Mouse (Mus musculus): ENCODE measurements at regions not wholly inside any gene's neighbourhood (a gene's known extent, or its start where the extent isn't known, plus 50 kb on each side); places are given as distances from the start of the nearest gene placed in this dataset.

DNA sequence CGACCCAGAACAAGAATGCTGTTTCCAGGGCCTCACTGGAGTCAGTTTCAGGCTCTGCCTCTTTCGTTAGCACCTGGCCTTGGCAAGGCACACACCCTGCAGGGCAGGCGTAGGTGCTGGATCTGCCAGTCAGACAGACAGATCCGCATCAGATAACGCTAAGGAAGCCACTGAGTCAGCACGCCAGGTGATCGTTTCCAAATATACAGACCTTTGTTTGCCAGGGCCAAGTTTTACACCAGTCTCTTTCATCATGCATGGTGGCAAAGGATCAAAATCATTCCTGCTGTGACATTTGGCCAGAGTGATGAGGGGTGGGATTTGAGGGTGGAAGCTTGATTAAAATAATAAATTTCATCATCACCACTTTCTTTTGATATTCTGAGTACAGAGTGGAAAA is 411.0 kb downstream of the Ofcc1 start:
- no peak for TF ChIP-seq ELF1 (IDR thresholded peaks at IDR 0.05; ENCODE audit: low read depth, low read length)
- TF ChIP-seq TCF12 (IDR thresholded peaks at IDR 0.05; ENCODE audit: low read depth, low read length) = no peak
- TF ChIP-seq SMC3 (IDR thresholded peaks at IDR 0.05; ENCODE audit: low read depth, low read length) = no peak
- TF ChIP-seq TBP (IDR thresholded peaks at IDR 0.05; ENCODE audit: low read depth, low read length) = no peak
- TF ChIP-seq TAL1 (IDR thresholded peaks at IDR 0.05; ENCODE audit: low read length) = no peak
- no peak for TF ChIP-seq MEF2A (IDR thresholded peaks at IDR 0.05; ENCODE audit: extremely low read depth, insufficient replicate concordance, low read depth, low read length, poor library complexity, severe bottlenecking)
- TF ChIP-seq MXI1 (IDR thresholded peaks at IDR 0.05; ENCODE audit: low read depth, low read length) = no peak
- TF ChIP-seq HCFC1 (IDR thresholded peaks at IDR 0.05; ENCODE audit: low read depth, low read length) = no peak
- TF ChIP-seq RCOR1 (IDR thresholded peaks at IDR 0.05; ENCODE audit: low read depth, low read length) = no peak
- TF ChIP-seq ETS1 (IDR thresholded peaks at IDR 0.05; ENCODE audit: low read depth, low read length) = no peak
- no peak for TF ChIP-seq MYB (IDR thresholded peaks at IDR 0.05; ENCODE audit: low read depth, low read length)
- TF ChIP-seq POLR2AphosphoS5 (IDR thresholded peaks at IDR 0.05; ENCODE audit: borderline replicate concordance, low read depth, low read length) = no peak
- no peak for TF ChIP-seq CHD1 (IDR thresholded peaks at IDR 0.05; ENCODE audit: low read depth, low read length)
- TF ChIP-seq ZNF384 (IDR thresholded peaks at IDR 0.05; ENCODE audit: low read depth, low read length) = no peak

DNA sequence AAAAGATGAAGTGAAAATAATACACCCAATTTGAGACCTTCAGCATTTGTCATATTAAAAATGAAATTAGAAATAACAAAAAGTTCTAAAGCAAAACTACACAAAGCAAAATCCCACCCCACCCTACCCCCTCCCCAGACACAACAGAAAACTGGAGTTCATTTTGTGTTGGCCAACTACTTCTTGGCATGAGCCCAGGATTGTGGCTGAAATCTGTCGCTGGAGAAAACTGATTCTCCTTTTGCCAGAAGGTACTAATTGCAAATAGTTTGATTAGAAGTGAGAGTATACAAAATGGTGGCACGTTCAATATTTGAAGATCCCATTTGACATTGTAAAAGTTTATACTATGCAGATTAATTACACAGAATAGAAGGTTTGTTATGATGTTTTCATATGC is 426.0 kb downstream of the Ofcc1 start:
- Histone ChIP-seq H3K36me3 (ENCODE audit: control insufficient read depth in 1 of 2, insufficient read depth in 2 of 2, low read length in 2 of 2) (no peaks in the 10 kb centered on the region), H3K4me1 (ENCODE audit: control insufficient read depth in 1 of 2, insufficient read depth in 2 of 2, low read length in 2 of 2) (no peaks in the 10 kb centered on the region), H3K4me3 (ENCODE audit: control insufficient read depth in 1 of 2, insufficient read depth in 1 of 2, low read depth in 2 of 2, low read length in 2 of 2) (no peak overlapping the region), H3K27me3 (ENCODE audit: control insufficient read depth in 1 of 2, insufficient read depth in 2 of 2, low read length in 2 of 2) (no peaks in the 10 kb centered on the region), H3K9me3 (replicated peaks; ENCODE audit: insufficient read depth, low read length) (no peaks in the 10 kb centered on the region), H3K79me2 (ENCODE audit: control insufficient read depth, insufficient read depth, low read length, poor library complexity) (no peaks in the 10 kb centered on the region), H3K9ac (ENCODE audit: control insufficient read depth, low read depth, low read length, poor library complexity, severe bottlenecking) (no peak overlapping the region), H3K27ac (ENCODE audit: control insufficient read depth, low read depth, low read length) (no peak overlapping the region)
- no peak for TF ChIP-seq ZNF384 (IDR thresholded peaks at IDR 0.05; ENCODE audit: low read depth, low read length)
- TF ChIP-seq TCF12 (IDR thresholded peaks at IDR 0.05; ENCODE audit: low read depth, low read length) = no peak
- no peak for TF ChIP-seq E2F4 (IDR thresholded peaks at IDR 0.05; ENCODE audit: borderline replicate concordance, low read depth, low read length)
- no peak for TF ChIP-seq NELFE (IDR thresholded peaks at IDR 0.05; ENCODE audit: low read depth, low read length)
- no peak for TF ChIP-seq USF2 (IDR thresholded peaks at IDR 0.05; ENCODE audit: borderline replicate concordance in 1 of 2, insufficient read depth in 1 of 2, low read depth in 1 of 2, low read length in 2 of 2)
- no peak for TF ChIP-seq MEF2A (IDR thresholded peaks at IDR 0.05; ENCODE audit: extremely low read depth, insufficient replicate concordance, low read depth, low read length, poor library complexity, severe bottlenecking)
- no peak for TF ChIP-seq CHD2 (IDR thresholded peaks at IDR 0.05; ENCODE audit: low read length)
- TF ChIP-seq MXI1 (IDR thresholded peaks at IDR 0.05; ENCODE audit: low read depth, low read length) = no peak
- TF ChIP-seq RCOR1 (IDR thresholded peaks at IDR 0.05; ENCODE audit: low read depth, low read length) = no peak
- DNase-seq (ENCODE audit: low read depth, low spot score) = no peak

More for the DNA sequence above, 411.0 kb downstream of the Ofcc1 start:
- no peaks in the 10 kb centered on the region for H3K9me3 ChIP-seq (replicated peaks; ENCODE audit: insufficient read depth, low read length)
- no peaks in the 10 kb centered on the region for H3K27me3 ChIP-seq (ENCODE audit: control insufficient read depth in 1 of 2, insufficient read depth in 2 of 2, low read length in 2 of 2)
- H3K9ac ChIP-seq (ENCODE audit: control insufficient read depth, low read depth, low read length, poor library complexity, severe bottlenecking) = no peak overlapping the region
- no peak for DNase-seq (ENCODE audit: low read depth, low spot score)
- H3K79me2 ChIP-seq (ENCODE audit: control insufficient read depth, insufficient read depth, low read length, poor library complexity) = no peaks in the 10 kb centered on the region
- H3K36me3 ChIP-seq (ENCODE audit: control insufficient read depth in 1 of 2, insufficient read depth in 2 of 2, low read length in 2 of 2) = no peaks in the 10 kb centered on the region
- H3K4me3 ChIP-seq (ENCODE audit: control insufficient read depth in 1 of 2, insufficient read depth in 1 of 2, low read depth in 2 of 2, low read length in 2 of 2) = no peak overlapping the region
- H3K4me1 ChIP-seq (ENCODE audit: control insufficient read depth in 1 of 2, insufficient read depth in 2 of 2, low read length in 2 of 2) = no peaks in the 10 kb centered on the region
- no peak overlapping the region for H3K27ac ChIP-seq (ENCODE audit: control insufficient read depth, low read depth, low read length)

Measured in MEL (cell line).